Mouse (Mus musculus): ENCODE measurements around the gene Ndrg3.

DNA sequence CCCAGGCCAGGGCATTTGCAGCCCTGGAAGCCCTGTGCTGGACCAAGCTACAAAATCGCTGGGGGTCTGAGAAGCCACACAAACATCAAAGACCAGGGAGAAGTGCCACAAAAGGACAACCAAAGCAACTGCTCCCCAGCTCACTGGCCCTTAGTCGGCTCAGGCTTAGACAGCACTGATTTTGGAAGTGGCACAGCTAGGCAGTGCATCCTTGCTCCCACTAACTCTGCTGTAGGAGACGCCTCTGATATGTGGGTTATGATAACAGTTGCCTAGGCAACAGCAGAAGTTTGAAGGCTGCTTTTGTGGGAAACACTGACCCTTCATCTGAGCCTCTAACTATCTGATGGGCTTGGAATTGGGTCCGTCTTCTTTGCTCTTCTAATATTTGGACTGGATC, 92.7 kb downstream of the Ndrg3 start:
- TF ChIP-seq CTCF (IDR thresholded peaks at IDR 0.05; ENCODE audit: low read depth) (no peak), EP300 (optimal IDR thresholded peaks at IDR 0.05) (no peak)

All from stomach, postnatal 0 days (tissue).